ENCODE assay signal across 13 mouse cellular contexts in genomic region chr5:35133468-35133867, GRCm38 (mm10).
"Had no signal": no experiment of that assay in that cellular context is flagged by ENCODE, and none has a peak within 500 bp of the region (broad histone marks: within the 10 kb centered on the region; RNA-seq: fewer than 3 reads in every experiment).

No protein-coding gene starts in this region.

- DNase-seq: lung, adult 18-20 months; lung, embryonic 14.5 days; lung, postnatal 10 days; lung, postnatal 4 days; midbrain, embryonic 14.5 days; retina, postnatal 1 day; right cerebral cortex, adult 18-20 months; right cerebral cortex, postnatal 25 days; right cerebral cortex, postnatal 4 days; spleen, adult 18-20 months; thymus, adult 18-20 months; thymus, postnatal 14 days; thymus, postnatal 36 days had no signal
